Mouse (Mus musculus) ZHBTc4 (cell line): ENCODE measurements at regions not wholly inside any gene's neighbourhood (a gene's known extent, or its start where the extent isn't known, plus 50 kb on each side); places are given as distances from the start of the nearest gene placed in this dataset.
"Not testable (repeated sequence)": the region's sequence is repeated elsewhere in the genome, so short reads cannot be mapped to it uniquely, and the experiment has no call there.

Source experiments
- DNase-seq: peaks from one replicate; pipeline ENCODE4 v3.0.0-alpha.2; 2011; ENCODE audit warnings: low read depth, low spot score

- not testable (repeated sequence) for DNase-seq
Measured at GRCm38 (mm10) chr2:17065149-17066145, 665.8 kb downstream of the Nebl start.
